Mouse (Mus musculus) intestine, postnatal 0 days (tissue): Measurements from ENCODE around the gene Crisp2. TPM values are rescaled to one million over a fixed set of nuclear protein-coding genes. Genes with fewer than 3 reads are reported as not detected.
A peak's percentile ranks its signal among the peaks of the same experiment; 100 is the strongest.

Experiments
- ATAC-seq: fragments of 200-750 bp; cut with Nextera tagmentation; 2 replicates; pipeline ENCODE4 v1.8.0; 2017; ENCODE audit warnings: mild to moderate bottlenecking, moderate TSS enrichment, moderate library complexity
- H3K27ac ChIP-seq: fragments of 300-500 bp; sonication (generic); 2 replicates; pipeline ENCODE4 v1.5.1; 2014; ENCODE audit warnings: mild to moderate bottlenecking, low read depth, low read length, moderate library complexity
- H3K27me3 ChIP-seq: fragments of 300-500 bp; sonication (generic); replicated peaks from 2 replicates; pipeline ENCODE4 v1.6.1; 2014; ENCODE audit warnings: low read length, mixed read lengths; ENCODE audit not compliant: control insufficient read depth, insufficient read depth
- H3K36me3 ChIP-seq: fragments of 300-500 bp; sonication (generic); 2 replicates; pipeline ENCODE4 v1.6.1; 2014; ENCODE audit warnings: mild to moderate bottlenecking, moderate library complexity; ENCODE audit not compliant: control insufficient read depth, insufficient read depth
- H3K4me1 ChIP-seq: fragments of 300-500 bp; sonication (generic); replicated peaks from 2 replicates; pipeline ENCODE4 v1.6.1; 2014; ENCODE audit warnings: antibody characterized with exemption, low read length, mixed read lengths; ENCODE audit not compliant: control insufficient read depth, insufficient read depth
- H3K4me2 ChIP-seq: fragments of 300-500 bp; sonication (generic); replicated peaks from 2 replicates; pipeline ENCODE4 v1.6.1; 2014; ENCODE audit warnings: low read depth, mild to moderate bottlenecking, moderate library complexity
- H3K4me3 ChIP-seq: fragments of 300-500 bp; sonication (generic); 2 replicates; pipeline ENCODE4 v1.5.1; 2014; ENCODE audit warnings: low read depth, low read length
- H3K9ac ChIP-seq: fragments of 300-500 bp; sonication (generic); 2 replicates; pipeline ENCODE4 v1.6.1; 2014; ENCODE audit warnings: mild to moderate bottlenecking, low read depth, low read length
- H3K9me3 ChIP-seq: fragments of 300-500 bp; sonication (generic); 2 replicates; pipeline ENCODE4 v1.6.1; 2016; ENCODE audit warnings: mixed run types; ENCODE audit not compliant: control insufficient read depth
- CTCF ChIP-seq: sonication (generic); IDR thresholded peaks from 2 replicates; pipeline ENCODE4 v1.5.1; 2016; ENCODE audit warnings: low read depth, mild to moderate bottlenecking, control low read depth, antibody characterized with exemption, moderate library complexity
- WGBS: fragments of 180-500 bp; shearing (Covaris S2); extraction: QIAGEN DNeasy Blood & Tissue Kit; methylation state at CpG from one replicate; pipeline ENCODE4 v1.1.7; 2014; 5-methylcytosine and 5-hydroxymethylcytosine counted together
- polyA plus RNA-seq: library from polyadenylated mRNA; unstranded; fragments of >200 nt; fragmentation: Nextera tagmentation; extraction: Ambion mirVana; gene quantifications from 2 replicates; pipeline ENCODE4 v1.2.1, GENCODE M21; 2015

The Crisp2 gene
- polyA plus RNA-seq, 1 experiment from 2014 or later = 0.40 TPM

DNA sequence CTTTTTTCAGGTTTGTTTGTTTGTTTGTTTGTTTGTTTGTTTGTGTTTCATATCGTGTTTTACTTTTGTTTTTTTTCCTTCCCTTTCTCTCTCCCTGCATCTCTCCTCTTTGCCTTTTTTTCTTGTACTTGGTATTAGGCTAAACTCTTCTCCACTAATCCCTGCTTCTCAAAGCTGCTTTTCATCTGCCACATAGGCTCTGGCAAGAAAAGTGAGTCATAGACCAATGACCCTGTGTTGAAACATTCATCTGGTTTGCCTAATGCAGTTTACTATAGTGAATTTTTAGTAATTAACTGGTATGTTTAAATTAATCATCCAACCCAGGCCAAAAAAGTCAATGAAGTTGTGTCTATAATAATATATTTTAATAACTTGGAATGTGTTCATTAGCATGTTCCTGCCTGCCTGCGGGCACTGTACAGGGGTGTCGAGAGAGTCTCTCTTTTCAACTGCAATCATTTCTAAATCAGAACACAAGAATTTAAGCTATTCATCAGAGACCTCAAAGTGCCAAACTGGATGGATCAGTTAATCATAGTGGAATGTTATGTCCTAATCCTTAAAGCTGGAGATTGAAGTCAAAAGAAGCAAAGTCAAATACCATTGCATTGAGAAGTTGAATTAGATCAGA is 4.0 kb downstream of the Crisp2 start:
- Histone ChIP-seq H3K9me3 (no peaks in the 10 kb centered on the region), H3K9ac (no peak overlapping the region), H3K4me3 (no peak overlapping the region), H3K27me3 (no peaks in the 10 kb centered on the region), H3K36me3 (no peaks in the 10 kb centered on the region), H3K27ac (no peak overlapping the region), H3K4me1 (no peaks in the 10 kb centered on the region), H3K4me2 (no peak overlapping the region)
- ATAC-seq = no peak
- WGBS = 84% methylated on average over 3 of the region's 3 CpGs
- no peak for TF ChIP-seq CTCF

DNA sequence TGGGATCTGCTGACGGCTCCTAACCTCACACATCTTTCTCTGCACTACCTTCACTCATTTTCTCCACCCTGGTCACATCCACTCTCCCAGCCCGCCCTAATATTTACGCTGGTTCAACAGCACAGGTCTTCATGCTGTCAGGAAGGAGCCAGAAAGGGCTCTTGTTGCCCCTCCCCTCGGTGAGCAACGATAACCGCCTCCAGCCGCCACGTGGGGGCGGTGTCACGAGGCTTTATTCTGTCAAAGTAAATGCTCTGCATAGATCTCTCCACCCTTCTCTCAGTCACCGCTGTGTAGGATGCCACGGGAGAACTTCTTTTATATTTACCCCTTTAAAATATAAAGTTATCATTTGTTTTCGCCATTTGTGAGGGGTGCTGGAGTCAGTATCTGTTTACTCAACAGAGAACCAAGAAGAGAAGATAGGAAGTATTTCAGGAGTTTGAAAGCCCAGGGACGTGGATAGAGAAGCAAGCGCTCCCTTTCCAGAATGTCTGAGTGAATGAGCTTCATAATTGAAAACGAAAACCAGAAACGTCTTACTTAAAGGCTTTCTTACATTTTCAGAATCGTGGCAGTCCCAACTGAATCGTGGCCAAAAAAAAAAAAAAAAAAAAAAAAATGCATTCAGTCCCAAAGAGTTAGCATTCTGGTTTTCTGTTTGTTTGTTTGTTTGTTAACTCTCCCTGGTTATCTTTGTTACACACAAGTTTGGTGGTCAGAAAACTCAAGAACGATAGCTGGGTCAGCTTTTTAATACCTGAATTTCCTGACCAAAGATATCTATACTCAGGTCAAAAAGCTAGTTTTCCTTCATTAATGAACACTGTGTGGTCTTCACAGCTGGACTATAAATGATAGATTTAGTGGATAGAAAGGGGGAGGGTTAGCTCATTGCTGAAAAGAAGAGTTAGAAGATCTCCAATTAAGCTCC is 12.6 kb downstream of the Crisp2 start:
- Histone ChIP-seq H3K27me3 (no peaks in the 10 kb centered on the region), H3K9ac (no peak overlapping the region), H3K4me2 (no peak overlapping the region), H3K9me3 (no peaks in the 10 kb centered on the region), H3K4me1 (no peaks in the 10 kb centered on the region), H3K36me3 (no peaks in the 10 kb centered on the region), H3K4me3 (no peak overlapping the region), H3K27ac (no peak overlapping the region)
- peak; percentile 44 for TF ChIP-seq CTCF
- ATAC-seq = no peak
- WGBS = 49% methylated on average over 20 of the region's 20 CpGs

DNA sequence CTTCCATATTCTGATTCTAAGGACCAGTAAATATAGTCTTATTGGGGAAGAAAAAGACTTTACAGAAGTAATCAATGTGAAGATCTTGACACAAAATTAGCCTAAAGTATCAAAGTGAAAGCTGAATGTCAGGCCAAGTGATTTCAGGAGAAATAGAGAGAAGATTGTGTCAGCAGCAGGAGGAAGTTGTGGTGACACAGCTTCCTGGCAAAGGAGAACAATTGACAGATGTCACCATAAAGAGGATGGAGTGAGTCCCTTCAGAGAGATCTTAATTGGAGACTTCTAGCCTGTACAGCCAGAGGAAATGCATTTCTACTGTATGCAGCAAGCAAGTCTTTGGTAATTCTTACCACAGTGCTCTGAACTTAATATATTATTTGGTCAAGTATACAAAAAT is 16.9 kb downstream of the Crisp2 start:
- Histone ChIP-seq H3K36me3 (no peaks in the 10 kb centered on the region), H3K27ac (no peak overlapping the region), H3K27me3 (no peaks in the 10 kb centered on the region), H3K4me1 (no peaks in the 10 kb centered on the region), H3K9me3 (no peaks in the 10 kb centered on the region), H3K4me2 (no peak overlapping the region), H3K9ac (no peak overlapping the region), H3K4me3 (no peak overlapping the region)
- no peak for TF ChIP-seq CTCF
- ATAC-seq = no peak

DNA sequence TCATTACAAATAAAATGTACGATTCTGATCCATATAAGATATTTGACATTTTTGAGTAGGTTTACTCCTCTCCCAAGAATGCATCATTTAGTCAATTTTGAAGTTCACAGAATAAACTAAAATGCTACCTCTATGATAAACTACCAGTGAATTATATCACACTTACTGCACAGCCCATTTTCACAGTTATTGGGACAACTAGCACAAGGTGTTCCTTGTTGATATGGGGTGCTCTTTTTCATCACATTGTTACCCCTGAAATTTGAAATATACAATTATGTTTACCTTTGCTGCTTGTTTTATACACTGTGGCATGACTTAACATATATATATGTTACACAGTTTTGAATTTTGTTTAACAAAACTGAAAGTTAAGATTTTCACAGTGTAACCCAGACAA is 39.7 kb downstream of the Crisp2 start:
- Histone ChIP-seq H3K4me2 (no peak overlapping the region), H3K27me3 (no peaks in the 10 kb centered on the region), H3K36me3 (no peaks in the 10 kb centered on the region), H3K4me3 (no peak overlapping the region), H3K4me1 (no peaks in the 10 kb centered on the region), H3K9me3 (no peaks in the 10 kb centered on the region), H3K27ac (no peak overlapping the region), H3K9ac (no peak overlapping the region)
- WGBS = 73% methylated on average over 1 of the region's 1 CpGs
- TF ChIP-seq CTCF = no peak
- no peak for ATAC-seq

DNA sequence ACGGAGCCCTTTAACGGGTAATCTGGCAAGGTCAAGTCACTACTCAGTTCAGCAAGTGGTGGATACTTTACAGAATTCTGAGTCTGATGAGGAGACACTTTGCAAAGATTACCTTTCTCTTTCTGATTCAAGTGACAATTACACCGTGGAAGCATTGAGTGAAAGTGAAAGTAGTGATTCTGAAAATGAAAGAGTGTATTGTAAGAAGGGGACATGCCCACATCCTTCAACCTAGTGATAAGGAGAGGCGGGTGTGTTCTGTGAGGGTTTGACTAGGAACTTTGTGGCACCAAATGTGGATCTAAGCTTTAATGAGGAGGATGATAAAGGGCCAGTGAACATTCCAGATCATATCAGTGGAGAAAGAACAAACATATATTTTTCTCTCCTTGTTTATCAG is 43.1 kb downstream of the Crisp2 start:
- Histone ChIP-seq H3K36me3 (no peaks in the 10 kb centered on the region), H3K27ac (no peak overlapping the region), H3K27me3 (no peaks in the 10 kb centered on the region), H3K4me2 (no peak overlapping the region), H3K4me3 (no peak overlapping the region), H3K9me3 (no peaks in the 10 kb centered on the region), H3K4me1 (no peaks in the 10 kb centered on the region), H3K9ac (no peak overlapping the region)
- WGBS = 69% methylated on average over 4 of the region's 4 CpGs
- no peak for TF ChIP-seq CTCF
- no peak for ATAC-seq

- no peak overlapping the region for H3K9ac ChIP-seq
- no peak overlapping the region for H3K27ac ChIP-seq
- ATAC-seq = no peak
- no peak for TF ChIP-seq CTCF
- no peaks in the 10 kb centered on the region for H3K4me1 ChIP-seq
- no peak overlapping the region for H3K4me2 ChIP-seq
- no peaks in the 10 kb centered on the region for H3K27me3 ChIP-seq
- no peaks in the 10 kb centered on the region for H3K36me3 ChIP-seq
- H3K9me3 ChIP-seq = no peaks in the 10 kb centered on the region
- no peak overlapping the region for H3K4me3 ChIP-seq
- WGBS = 42% methylated on average over 4 of the region's 4 CpGs
These were observed 75.1 kb downstream of the Crisp2 start for GRCm38 (mm10) chr17:40731724-40732123.
